Mouse (Mus musculus) kidney, adult 11 months (tissue): ENCODE results near the gene Trim14.

Source experiments
- DNase-seq: peaks from one replicate; pipeline ENCODE4 v3.0.0; 2022

The Trim14 gene

DNA sequence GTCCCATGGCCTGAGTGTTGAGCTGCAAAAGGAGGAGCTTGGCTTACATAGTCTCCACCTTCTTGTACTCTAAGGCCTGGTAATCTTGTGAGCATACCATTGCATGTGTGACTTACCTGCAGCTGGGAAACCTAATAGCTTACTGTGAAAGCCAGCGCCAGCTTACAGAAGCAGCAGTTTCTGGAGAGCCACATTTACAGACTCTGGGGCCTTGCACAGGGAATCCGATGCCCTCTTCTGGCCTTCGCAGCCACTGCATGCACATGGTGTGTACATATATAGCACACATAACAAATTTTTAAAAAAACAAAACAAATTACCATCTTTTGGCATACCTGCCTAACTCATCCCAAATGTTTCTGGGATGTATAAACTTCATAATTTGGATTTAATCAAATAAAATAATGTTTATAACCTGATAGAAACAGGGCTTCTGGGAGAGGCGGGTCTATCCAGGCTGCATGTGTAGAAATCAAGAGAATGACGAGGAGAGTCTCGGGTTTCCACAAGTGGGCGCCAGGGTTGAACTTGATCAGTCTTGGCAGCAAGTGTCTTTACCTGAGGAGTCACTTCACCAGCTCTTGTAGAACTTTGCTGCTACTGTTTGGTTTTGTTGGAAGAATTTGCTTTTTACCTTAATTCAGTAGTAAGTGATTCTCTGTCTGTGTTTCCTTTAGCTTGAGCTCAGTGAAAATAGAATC, 72.7 kb downstream of the Trim14 start:
- DNase-seq, result no peak

DNA sequence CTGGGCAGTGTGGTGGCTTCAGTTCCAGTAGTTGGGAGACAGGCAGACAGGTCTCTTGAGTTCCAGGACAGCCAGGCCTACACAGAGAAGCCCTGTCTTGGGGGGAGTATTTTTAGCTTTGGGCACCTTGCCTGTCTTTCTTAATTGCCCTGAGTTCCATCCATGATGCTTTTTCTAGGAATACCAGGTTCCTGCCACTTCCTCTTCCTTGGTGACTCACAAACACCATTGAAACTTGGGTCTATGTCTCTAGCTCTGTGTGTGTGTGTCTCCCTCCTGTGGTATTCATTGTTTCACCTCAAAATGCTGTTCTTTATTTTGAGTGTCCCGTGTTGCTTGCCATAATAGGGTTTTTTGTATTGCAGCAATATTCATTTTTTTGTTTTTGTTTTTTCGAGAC, 77.5 kb downstream of the Trim14 start:
- no peak for DNase-seq

- DNase-seq, result no peak
These were observed 78.8 kb downstream of the Trim14 start for GRCm38 (mm10) chr4:46457186-46457585.

DNA sequence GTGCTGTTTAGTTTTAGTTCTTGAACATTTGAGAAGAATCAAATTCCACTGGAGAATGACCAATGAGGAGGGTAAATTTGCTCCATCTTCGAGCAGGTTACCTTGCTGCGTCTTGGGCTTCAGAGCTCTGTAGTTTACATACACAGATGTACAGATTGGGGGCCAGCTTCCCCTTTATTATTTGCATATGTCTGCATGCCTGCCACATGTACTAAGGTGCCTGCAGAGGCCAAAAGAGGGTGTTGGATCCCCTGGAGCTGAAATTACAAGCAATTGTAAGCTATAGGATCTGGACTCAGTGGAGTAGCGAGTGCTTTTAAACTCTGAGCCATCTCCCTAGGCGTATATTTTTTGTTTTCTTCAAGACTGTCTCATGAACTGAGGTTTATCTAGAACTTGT, 79.2 kb downstream of the Trim14 start:
- no peak for DNase-seq

GRCm38 (mm10) chr4:46454097-46454864, 81.7 kb downstream of the Trim14 start:
- no peak for DNase-seq

- DNase-seq, result no peak
These were observed 82.9 kb downstream of the Trim14 start for GRCm38 (mm10) chr4:46452855-46453719.

- peak; percentile 58 for DNase-seq
These were observed 83.5 kb downstream of the Trim14 start for GRCm38 (mm10) chr4:46452481-46452850.

- peak; percentile 62 for DNase-seq
These were observed 84.0 kb downstream of the Trim14 start for GRCm38 (mm10) chr4:46451758-46452480.

GRCm38 (mm10) chr4:46451240-46451757, 84.6 kb downstream of the Trim14 start:
- DNase-seq, result peak; percentile 71

GRCm38 (mm10) chr4:46450519-46451131, 85.3 kb downstream of the Trim14 start, which contains the start of gene Anp32b:
Gene Anp32b, plus strand, starts transcription at chr4:46450902.
- DNase-seq, result peak; percentile 90

DNA sequence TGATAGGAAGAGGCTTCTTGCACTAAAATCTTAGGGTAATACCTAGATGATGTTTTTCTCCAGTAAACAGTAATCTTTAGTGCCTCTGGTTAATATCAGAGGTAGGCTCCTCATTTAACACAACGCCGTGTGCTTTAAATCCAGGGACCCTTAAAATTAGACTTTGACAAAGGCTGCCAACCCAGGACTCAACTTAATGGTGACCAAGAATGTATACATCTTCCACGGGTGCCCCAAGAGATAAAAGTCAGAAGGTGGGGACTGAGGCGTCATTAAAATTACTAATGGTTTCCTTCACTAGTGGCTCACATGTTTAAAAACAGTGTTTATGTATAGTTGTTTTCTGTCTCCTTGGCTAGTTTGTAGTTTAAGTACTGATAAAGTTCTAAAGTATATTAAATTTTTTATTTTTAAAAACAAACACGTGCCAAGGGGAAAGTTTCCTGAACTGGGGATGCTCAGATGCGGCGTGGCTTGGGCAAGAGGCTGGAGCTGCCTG, 85.9 kb downstream of the Trim14 start:
- DNase-seq, result no peak

DNA sequence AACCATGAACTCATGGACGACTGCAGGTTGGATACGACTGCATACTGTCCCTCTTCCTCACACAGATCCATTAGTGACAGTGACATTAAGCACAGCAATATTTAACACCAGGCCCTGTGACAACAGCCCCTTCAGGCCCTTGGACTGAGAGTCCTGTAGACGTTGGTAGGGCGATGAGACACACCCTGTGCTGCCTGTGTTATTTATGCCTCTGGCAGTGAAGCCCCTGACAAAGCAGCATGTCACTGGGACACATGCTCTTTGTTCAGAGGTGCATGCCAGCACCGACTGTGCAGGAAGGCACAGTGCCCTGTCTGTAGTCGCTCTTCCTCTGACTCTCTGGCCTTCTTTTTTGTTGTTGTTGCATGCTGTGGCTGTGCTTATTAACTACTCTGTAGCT, 87.1 kb downstream of the Trim14 start:
- DNase-seq, result no peak

DNA sequence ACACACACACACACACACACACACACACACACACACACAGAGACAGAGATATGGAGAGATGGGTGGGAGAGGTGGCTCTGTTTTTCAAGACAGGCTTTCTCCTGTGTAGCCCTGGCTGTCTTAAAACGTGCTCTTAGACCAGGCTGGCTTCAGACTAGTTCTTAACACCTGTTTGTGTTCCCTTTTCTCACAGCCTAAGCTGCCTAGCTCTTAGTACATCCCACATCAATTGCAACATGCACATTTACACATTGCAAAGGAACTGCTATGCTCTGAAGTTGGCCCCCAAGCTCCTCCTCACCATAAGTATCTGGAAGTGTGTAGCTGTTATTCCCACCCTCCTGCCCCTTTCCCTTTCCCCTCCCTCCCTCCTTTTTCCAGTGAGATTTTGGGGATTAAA, 88.5 kb downstream of the Trim14 start:
- no peak for DNase-seq

GRCm38 (mm10) chr4:46445237-46445945, 90.5 kb downstream of the Trim14 start:
- no peak for DNase-seq
